Mouse (Mus musculus): ENCODE measurements at regions not wholly inside any gene's neighbourhood (a gene's known extent, or its start where the extent isn't known, plus 50 kb on each side); places are given as distances from the start of the nearest gene placed in this dataset.

DNA sequence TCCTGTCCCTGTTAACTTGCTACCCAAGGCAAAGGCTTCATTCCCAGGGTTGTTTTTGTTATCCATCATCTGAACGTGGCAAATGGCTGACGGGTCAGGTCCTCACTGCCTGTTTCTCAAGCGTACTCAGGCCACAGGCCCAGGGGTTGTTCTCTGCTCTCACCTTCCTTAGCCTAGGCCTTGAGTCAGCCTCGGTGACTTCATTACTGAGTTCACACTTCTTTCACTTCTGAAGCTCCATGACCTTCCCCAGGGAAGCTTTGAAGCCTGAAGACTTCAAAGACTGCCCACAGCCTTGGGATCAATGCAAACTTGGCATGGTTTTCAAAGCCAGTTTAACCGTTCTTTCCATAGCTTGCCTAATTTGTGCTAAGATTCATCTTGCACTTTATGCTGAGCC, 145.3 kb upstream of the 9630041A04Rik start:
- no peaks in the 10 kb centered on the region for H3K36me3 ChIP-seq (ENCODE audit: control insufficient read depth in 1 of 2, insufficient read depth in 2 of 2, low read length in 2 of 2)
- H3K9ac ChIP-seq (ENCODE audit: control insufficient read depth, low read depth, low read length, poor library complexity, severe bottlenecking), result no peak overlapping the region
- no peak for DNase-seq (ENCODE audit: low read depth, low spot score)
- no peaks in the 10 kb centered on the region for H3K9me3 ChIP-seq (replicated peaks; ENCODE audit: insufficient read depth, low read length)
- no peak overlapping the region for H3K27ac ChIP-seq (ENCODE audit: control insufficient read depth, low read depth, low read length)
- H3K27me3 ChIP-seq (ENCODE audit: control insufficient read depth in 1 of 2, insufficient read depth in 2 of 2, low read length in 2 of 2), result no peaks in the 10 kb centered on the region
- no peaks in the 10 kb centered on the region for H3K4me1 ChIP-seq (ENCODE audit: control insufficient read depth in 1 of 2, insufficient read depth in 2 of 2, low read length in 2 of 2)
- H3K4me3 ChIP-seq (ENCODE audit: control insufficient read depth in 1 of 2, insufficient read depth in 1 of 2, low read depth in 2 of 2, low read length in 2 of 2), result no peak overlapping the region
- TF ChIP-seq ETS1 (IDR thresholded peaks at IDR 0.05; ENCODE audit: low read depth, low read length) (no peak), MYB (IDR thresholded peaks at IDR 0.05; ENCODE audit: low read depth, low read length) (no peak), E2F4 (IDR thresholded peaks at IDR 0.05; ENCODE audit: borderline replicate concordance, low read depth, low read length) (no peak), ELF1 (IDR thresholded peaks at IDR 0.05; ENCODE audit: low read depth, low read length) (no peak), EP300 (IDR thresholded peaks at IDR 0.05; ENCODE audit: low read depth in 1 of 2, low read length in 2 of 2) (no peak), UBTF (IDR thresholded peaks at IDR 0.05; ENCODE audit: borderline replicate concordance, insufficient read depth, low read depth, low read length) (no peak), USF1 (IDR thresholded peaks at IDR 0.05; ENCODE audit: low read depth, low read length) (no peak), SIN3A (IDR thresholded peaks at IDR 0.05; ENCODE audit: low read length) (no peak), RCOR1 (IDR thresholded peaks at IDR 0.05; ENCODE audit: low read depth, low read length) (no peak)
- H3K79me2 ChIP-seq (ENCODE audit: control insufficient read depth, insufficient read depth, low read length, poor library complexity), result no peaks in the 10 kb centered on the region

DNA sequence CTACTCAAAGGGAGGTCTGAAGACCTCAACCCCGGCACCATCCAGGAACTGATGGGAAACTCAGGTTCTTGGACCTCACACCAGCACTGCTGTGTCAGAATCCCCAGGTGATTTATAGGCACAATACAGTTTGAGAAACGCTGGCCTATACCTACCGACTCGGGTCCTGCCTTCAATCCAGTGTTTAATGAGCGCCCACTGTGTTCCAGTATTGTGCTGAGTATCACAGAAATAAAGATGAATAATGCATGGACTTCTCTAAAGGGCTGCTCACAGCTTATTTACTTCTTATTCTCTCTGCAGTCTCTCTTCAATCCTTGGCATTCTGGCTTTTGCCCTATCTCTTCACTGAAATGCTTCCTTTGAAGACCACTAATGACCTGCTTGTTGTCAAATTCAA, 146.8 kb upstream of the 9630041A04Rik start:
- no peak for DNase-seq (ENCODE audit: low read depth, low spot score)
- H3K9me3 ChIP-seq (replicated peaks; ENCODE audit: insufficient read depth, low read length), result no peaks in the 10 kb centered on the region
- no peaks in the 10 kb centered on the region for H3K4me1 ChIP-seq (ENCODE audit: control insufficient read depth in 1 of 2, insufficient read depth in 2 of 2, low read length in 2 of 2)
- H3K9ac ChIP-seq (ENCODE audit: control insufficient read depth, low read depth, low read length, poor library complexity, severe bottlenecking), result no peak overlapping the region
- no peaks in the 10 kb centered on the region for H3K27me3 ChIP-seq (ENCODE audit: control insufficient read depth in 1 of 2, insufficient read depth in 2 of 2, low read length in 2 of 2)
- H3K27ac ChIP-seq (ENCODE audit: control insufficient read depth, low read depth, low read length), result no peak overlapping the region
- no peaks in the 10 kb centered on the region for H3K79me2 ChIP-seq (ENCODE audit: control insufficient read depth, insufficient read depth, low read length, poor library complexity)
- H3K36me3 ChIP-seq (ENCODE audit: control insufficient read depth in 1 of 2, insufficient read depth in 2 of 2, low read length in 2 of 2), result no peaks in the 10 kb centered on the region
- H3K4me3 ChIP-seq (ENCODE audit: control insufficient read depth in 1 of 2, insufficient read depth in 1 of 2, low read depth in 2 of 2, low read length in 2 of 2), result no peak overlapping the region
- TF ChIP-seq MAX (IDR thresholded peaks at IDR 0.05; ENCODE audit: low read length) (no peak), ZNF384 (IDR thresholded peaks at IDR 0.05; ENCODE audit: low read depth, low read length) (no peak), TAL1 (IDR thresholded peaks at IDR 0.05; ENCODE audit: low read length) (no peak), KAT2A (conservative IDR thresholded peaks at IDR 0.05; ENCODE audit: low read depth, low read length) (no peak), MAFK (IDR thresholded peaks at IDR 0.05; ENCODE audit: borderline replicate concordance, low read depth, low read length) (no peak), SMC3 (IDR thresholded peaks at IDR 0.05; ENCODE audit: low read depth, low read length) (no peak), USF2 (IDR thresholded peaks at IDR 0.05; ENCODE audit: borderline replicate concordance in 1 of 2, insufficient read depth in 1 of 2, low read depth in 1 of 2, low read length in 2 of 2) (no peak), CHD2 (IDR thresholded peaks at IDR 0.05; ENCODE audit: low read length) (no peak), TBP (IDR thresholded peaks at IDR 0.05; ENCODE audit: low read depth, low read length) (no peak), BHLHE40 (IDR thresholded peaks at IDR 0.05; ENCODE audit: borderline replicate concordance, low read depth, low read length) (no peak), ETS1 (IDR thresholded peaks at IDR 0.05; ENCODE audit: low read depth, low read length) (no peak), JUND (IDR thresholded peaks at IDR 0.05; ENCODE audit: low read depth, low read length) (no peak), HCFC1 (IDR thresholded peaks at IDR 0.05; ENCODE audit: low read depth, low read length) (no peak), MYB (IDR thresholded peaks at IDR 0.05; ENCODE audit: low read depth, low read length) (no peak)

Data from MEL (cell line).